Mouse (Mus musculus) G1E (cell line): ENCODE results near the gene Dhx15. TPM values are rescaled to one million over a fixed set of nuclear protein-coding genes. Genes with fewer than 3 reads are reported as not detected.

Source experiments
- ATAC-seq: 2 replicates; pipeline ENCODE4 v1.8.0; 2016; ENCODE audit warnings: mild to moderate bottlenecking; ENCODE audit not compliant: insufficient number of reproducible peaks, poor library complexity, low FRiP score, severe bottlenecking; ENCODE audit errors: extremely low read depth
- DNase-seq: peaks from one replicate; pipeline ENCODE4 v3.0.0; 2012; ENCODE audit warnings: low spot score
- H3K27me3 ChIP-seq: 2 replicates; pipeline ENCODE4 v1.6.1; 2012; ENCODE audit warnings: mild to moderate bottlenecking, low read length, inconsistent platforms; ENCODE audit not compliant: insufficient read depth
- H3K36me3 ChIP-seq: replicated peaks from 2 replicates; pipeline ENCODE3; 2012; ENCODE audit warnings: mild to moderate bottlenecking, inconsistent platforms
- H3K4me1 ChIP-seq: 2 replicates; pipeline ENCODE4 v1.6.1; 2012; ENCODE audit warnings: low read depth, low read length, inconsistent platforms, mixed read lengths; ENCODE audit not compliant: insufficient read depth
- H3K4me3 ChIP-seq: 2 replicates; pipeline ENCODE4 v1.5.1; 2012; ENCODE audit warnings: low read depth, mild to moderate bottlenecking, inconsistent platforms, low read length, moderate library complexity, mixed read lengths
- H3K9me3 ChIP-seq: replicated peaks from 2 replicates; pipeline ENCODE4 v1.6.1; 2012; ENCODE audit warnings: inconsistent platforms
- CTCF ChIP-seq: IDR thresholded peaks from 2 replicates; pipeline ENCODE4 v1.5.1; 2012; ENCODE audit warnings: low read depth, low read length, inconsistent platforms, mixed read lengths
- GATA1 ChIP-seq: IDR thresholded peaks from 2 replicates; pipeline ENCODE4 v1.6.1; 2012; ENCODE audit warnings: borderline replicate concordance, low read length, inconsistent platforms, mixed read lengths
- GATA2 ChIP-seq: IDR thresholded peaks from 2 replicates; pipeline ENCODE4 v1.6.1; 2012; ENCODE audit warnings: low read depth, low read length, inconsistent platforms, borderline replicate concordance
- POLR2AphosphoS5 ChIP-seq: IDR thresholded peaks from 2 replicates; pipeline ENCODE4 v1.6.1; 2012; ENCODE audit warnings: low read depth, low read length, inconsistent platforms; ENCODE audit not compliant: insufficient replicate concordance
- TAL1 ChIP-seq: conservative IDR thresholded peaks from 2 replicates; pipeline ENCODE4 v1.6.1; 2012; ENCODE audit warnings: low read depth, low read length, inconsistent platforms, mixed read lengths
- polyA plus RNA-seq: library from polyadenylated mRNA; stranded (reverse); fragments of >175 nt; gene quantifications from 2 replicates; pipeline ENCODE4 v1.2.3, GENCODE M21; 2012
- total RNA-seq, 2 experiments: library from RNA; stranded (forward) in 1 of 2; stranded (reverse) in 1 of 2; fragments of 200-1000 nt in 1 of 2; fragments of >200 nt in 1 of 2; fragmentation: Nextera tagmentation in 1 of 2; gene quantifications; 2 replicates each; pipeline ENCODE4 v1.2.3; 2014 to 2017

The Dhx15 gene
- total and polyA plus RNA-seq, 3 experiments: 101 to 303 (median 231) TPM

GRCm38 (mm10) chr5:52149138-52149537, 41.2 kb downstream of the Dhx15 start:
- TF ChIP-seq POLR2AphosphoS5 (no peak), CTCF (no peak), GATA1 (no peak), GATA2 (no peak), TAL1 (no peak)
- Histone ChIP-seq H3K4me1 (peaks cover 10% of the 10 kb centered on the region), H3K27me3 (no peaks in the 10 kb centered on the region), H3K4me3 (no peak overlapping the region), H3K9me3 (no peaks in the 10 kb centered on the region), H3K36me3 (peaks cover 63% of the 10 kb centered on the region)
- no peak for DNase-seq
- no peak for ATAC-seq

DNA sequence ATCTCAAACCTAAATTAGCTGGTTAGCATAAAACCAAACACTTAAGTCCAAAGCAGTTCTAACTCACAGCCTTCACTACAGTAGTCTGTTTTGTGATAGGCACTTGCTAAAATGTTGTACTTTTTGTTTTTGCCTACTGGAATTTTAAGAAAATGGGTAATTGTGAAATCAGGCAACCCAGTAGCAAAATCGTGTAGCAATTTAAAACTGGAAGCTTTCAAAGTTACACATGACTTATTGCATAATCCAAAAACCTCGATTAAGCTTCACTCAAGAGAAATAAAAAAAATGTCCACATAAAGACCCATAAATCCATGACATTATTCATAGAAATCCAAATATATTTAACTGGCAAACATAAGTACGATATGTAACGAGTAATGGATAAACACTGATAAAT, 43.2 kb downstream of the Dhx15 start:
- H3K27me3 ChIP-seq: no peaks in the 10 kb centered on the region
- no peaks in the 10 kb centered on the region for H3K9me3 ChIP-seq
- H3K36me3 ChIP-seq: peaks cover 62% of the 10 kb centered on the region
- H3K4me1 ChIP-seq: peaks cover 10% of the 10 kb centered on the region
- H3K4me3 ChIP-seq: no peak overlapping the region
- DNase-seq: no peak
- ATAC-seq: no peak
- TF ChIP-seq POLR2AphosphoS5 (no peak), GATA2 (no peak), CTCF (no peak), GATA1 (no peak), TAL1 (no peak)

- peaks cover 66% of the 10 kb centered on the region for H3K36me3 ChIP-seq
- DNase-seq (no peak), ATAC-seq (0 out of 2 replicates have a peak, but pooled peaks have one; percentile 30)
- H3K4me1 ChIP-seq: peaks cover 12% of the 10 kb centered on the region
- no peak overlapping the region for H3K4me3 ChIP-seq
- H3K9me3 ChIP-seq: no peaks in the 10 kb centered on the region
- TF ChIP-seq POLR2AphosphoS5: no peak
- no peak for TF ChIP-seq TAL1
- TF ChIP-seq CTCF: no peak
- TF ChIP-seq GATA2: no peak
- no peak for TF ChIP-seq GATA1
- H3K27me3 ChIP-seq: no peaks in the 10 kb centered on the region
Measured at GRCm38 (mm10) chr5:52145684-52146083, 44.6 kb downstream of the Dhx15 start.

- no peak for ATAC-seq
Measured at GRCm38 (mm10) chr5:52141936-52142335, 48.4 kb downstream of the Dhx15 start.

GRCm38 (mm10) chr5:52138819-52139218, 51.5 kb downstream of the Dhx15 start:
- no peak for DNase-seq
- no peak for ATAC-seq
- TF ChIP-seq GATA2: no peak
- TF ChIP-seq CTCF: no peak
- no peak for TF ChIP-seq GATA1
- no peak for TF ChIP-seq POLR2AphosphoS5
- TF ChIP-seq TAL1: no peak
- H3K9me3 ChIP-seq: no peaks in the 10 kb centered on the region
- H3K27me3 ChIP-seq: no peaks in the 10 kb centered on the region
- peaks cover 82% of the 10 kb centered on the region for H3K36me3 ChIP-seq
- H3K4me1 ChIP-seq: peaks cover 22% of the 10 kb centered on the region
- H3K4me3 ChIP-seq: no peak overlapping the region

More at GRCm38 (mm10) chr5:52141936-52142335, 48.4 kb downstream of the Dhx15 start:
- Histone ChIP-seq H3K9me3 (no peaks in the 10 kb centered on the region), H3K27me3 (no peaks in the 10 kb centered on the region), H3K36me3 (peaks cover 82% of the 10 kb centered on the region), H3K4me1 (peaks cover 31% of the 10 kb centered on the region), H3K4me3 (no peak overlapping the region)
- TF ChIP-seq GATA1: no peak
- no peak for TF ChIP-seq CTCF
- TF ChIP-seq POLR2AphosphoS5: no peak
- no peak for TF ChIP-seq TAL1
- no peak for TF ChIP-seq GATA2
- DNase-seq: no peak

GRCm38 (mm10) chr5:52138134-52138533, 52.2 kb downstream of the Dhx15 start:
- Histone ChIP-seq H3K27me3 (no peaks in the 10 kb centered on the region), H3K9me3 (no peaks in the 10 kb centered on the region), H3K4me1 (peaks cover 22% of the 10 kb centered on the region), H3K36me3 (peaks cover 82% of the 10 kb centered on the region), H3K4me3 (no peak overlapping the region)
- peak; percentile 81 for ATAC-seq
- DNase-seq: peak; percentile 25
- TF ChIP-seq POLR2AphosphoS5 (no peak), GATA1 (no peak), TAL1 (no peak), GATA2 (no peak), CTCF (no peak)

DNA sequence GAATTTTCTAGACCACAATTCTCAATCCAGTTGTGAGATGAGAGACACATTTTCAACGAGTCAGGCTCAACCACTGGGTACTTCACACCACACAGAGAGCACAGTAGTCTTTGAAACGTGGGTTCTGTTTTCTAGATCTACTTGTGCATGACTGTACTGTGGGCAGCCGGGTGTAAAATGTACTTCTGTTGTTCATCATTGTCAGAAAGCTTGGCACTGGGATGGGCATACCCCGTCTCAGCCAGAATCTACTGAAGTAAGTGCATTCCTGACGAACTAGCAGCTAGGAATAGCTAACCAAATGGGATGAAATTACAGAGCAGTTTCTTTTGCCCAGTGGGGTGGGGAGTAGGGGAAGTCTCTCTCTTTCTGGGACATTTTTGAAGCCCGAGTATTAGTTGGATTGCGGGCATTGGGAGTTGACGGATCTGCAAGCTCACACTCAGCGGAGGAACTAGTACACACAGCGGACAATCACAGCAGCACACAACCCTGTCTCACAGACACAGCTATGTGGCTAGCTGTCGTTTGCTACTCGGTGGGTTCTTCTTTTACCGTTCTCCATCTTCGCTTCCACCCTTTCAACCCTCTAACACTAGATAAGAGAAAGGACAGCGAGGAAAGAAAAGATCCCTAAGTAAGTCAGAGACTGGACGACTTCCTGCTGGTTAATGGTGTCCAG, 54.7 kb downstream of the Dhx15 start:
- TF ChIP-seq CTCF: no peak
- no peak for TF ChIP-seq TAL1
- no peak for TF ChIP-seq GATA1
- TF ChIP-seq GATA2: no peak
- TF ChIP-seq POLR2AphosphoS5: no peak
- Histone ChIP-seq H3K36me3 (peaks cover 61% of the 10 kb centered on the region), H3K27me3 (no peaks in the 10 kb centered on the region), H3K9me3 (no peaks in the 10 kb centered on the region), H3K4me1 (peaks cover 19% of the 10 kb centered on the region), H3K4me3 (no peak overlapping the region)
- no peak for DNase-seq
- no peak for ATAC-seq
